13 mouse cellular contexts compared by ENCODE assay signal in genomic region chr5:74391346-74391745, GRCm38 (mm10).
"Had no signal": no experiment of that assay in that cellular context is flagged by ENCODE, and none has a peak within 500 bp of the region (broad histone marks: within the 10 kb centered on the region; RNA-seq: fewer than 3 reads in every experiment).

No protein-coding gene starts in this region.

- H3K4me2 ChIP-seq: kidney, embryonic 15.5 days; neural tube, embryonic 15.5 days had no signal

- ATAC-seq: intestine, embryonic 16.5 days had no signal

- H3K9ac ChIP-seq: kidney, embryonic 15.5 days; liver, embryonic 14.5 days; neural tube, embryonic 15.5 days had no signal

- H3K27ac ChIP-seq: kidney, embryonic 15.5 days; liver, embryonic 14.5 days; neural tube, embryonic 15.5 days had no signal

- H3K4me3 ChIP-seq: kidney, embryonic 15.5 days; myocyte; neural tube, embryonic 15.5 days had no signal

- H3K36me3 ChIP-seq: kidney, embryonic 15.5 days; neural tube, embryonic 15.5 days had no signal

- H3K9me3 ChIP-seq: kidney, embryonic 15.5 days; neural tube, embryonic 15.5 days had no signal

- H3K27me3 ChIP-seq: kidney, embryonic 15.5 days; neural tube, embryonic 15.5 days had no signal

- DNase-seq: kidney, adult 2 months; kidney, postnatal 25 days; layer of hippocampus, adult 9-11 months; layer of hippocampus, postnatal 36 days; lung, adult 18-20 months; right cerebral cortex, adult 18-20 months; right cerebral cortex, postnatal 25 days; thymus, postnatal 25 days had no signal
